Mouse (Mus musculus) stomach, postnatal 0 days (tissue): Measurements from ENCODE around the gene Atp6v1e1.
A peak's percentile ranks its signal among the peaks of the same experiment; 100 is the strongest.

ENCODE experiments used
- CTCF ChIP-seq: IDR thresholded peaks from 2 replicates; pipeline ENCODE4 v1.5.1; 2016; ENCODE audit warnings: antibody characterized with exemption, low read depth, mild to moderate bottlenecking, moderate library complexity
- EP300 ChIP-seq: optimal IDR thresholded peaks from 2 replicates; pipeline ENCODE3; 2016; ENCODE audit warnings: antibody characterized with exemption

- peak; percentile 67 for TF ChIP-seq CTCF
- peak; percentile 35 for TF ChIP-seq EP300
Measured at GRCm38 (mm10) chr6:120835474-120836374, 13.1 kb upstream of the Atp6v1e1 start, which contains the start of gene Bcl2l13.
